Mouse (Mus musculus): ENCODE data around the gene Atg10. TPM values are rescaled to one million over a fixed set of nuclear protein-coding genes. Genes with fewer than 3 reads are reported as not detected.
"Not testable (repeated sequence)": the region's sequence is repeated elsewhere in the genome, so short reads cannot be mapped to it uniquely, and the experiment has no call there.

The Atg10 gene
- polyA plus RNA-seq, 1 experiment from 2014 or later, result 14.7 TPM

GRCm38 (mm10) chr13:90928266-90928665, 295.5 kb downstream of the Atg10 start:
- H3K9ac ChIP-seq (ENCODE audit: low read length); H3K4me3 ChIP-seq (ENCODE audit: low read length); H3K27me3 ChIP-seq (ENCODE audit: control insufficient read depth, insufficient read depth, low read depth, low read length); ATAC-seq (ENCODE audit: low read depth); H3K27ac ChIP-seq (ENCODE audit: low read length); H3K9me3 ChIP-seq (ENCODE audit: control insufficient read depth, low read length); H3K4me1 ChIP-seq (replicated peaks; ENCODE audit: control insufficient read depth, insufficient read depth, low read length); H3K4me2 ChIP-seq (ENCODE audit: low read depth, low read length): not testable (repeated sequence)
- peaks cover 24% of the 10 kb centered on the region for H3K36me3 ChIP-seq (ENCODE audit: control insufficient read depth, insufficient read depth, low read length)
- WGBS, result 95% methylated on average over 8 of the region's 10 CpGs

- no peaks in the 10 kb centered on the region for H3K4me1 ChIP-seq (replicated peaks; ENCODE audit: control insufficient read depth, insufficient read depth, low read length)
- ATAC-seq (ENCODE audit: low read depth), result no peak
- no peak overlapping the region for H3K27ac ChIP-seq (ENCODE audit: low read length)
- no peaks in the 10 kb centered on the region for H3K27me3 ChIP-seq (ENCODE audit: control insufficient read depth, insufficient read depth, low read depth, low read length)
- no peak overlapping the region for H3K4me2 ChIP-seq (ENCODE audit: low read depth, low read length)
- no peak overlapping the region for H3K4me3 ChIP-seq (ENCODE audit: low read length)
- no peak overlapping the region for H3K9ac ChIP-seq (ENCODE audit: low read length)
- 64% methylated on average over 5 of the region's 5 CpGs for WGBS
- peaks cover 24% of the 10 kb centered on the region for H3K36me3 ChIP-seq (ENCODE audit: control insufficient read depth, insufficient read depth, low read length)
- H3K9me3 ChIP-seq (ENCODE audit: control insufficient read depth, low read length), result no peaks in the 10 kb centered on the region
Observed at GRCm38 (mm10) chr13:90926938-90927633, 296.7 kb downstream of the Atg10 start.

DNA sequence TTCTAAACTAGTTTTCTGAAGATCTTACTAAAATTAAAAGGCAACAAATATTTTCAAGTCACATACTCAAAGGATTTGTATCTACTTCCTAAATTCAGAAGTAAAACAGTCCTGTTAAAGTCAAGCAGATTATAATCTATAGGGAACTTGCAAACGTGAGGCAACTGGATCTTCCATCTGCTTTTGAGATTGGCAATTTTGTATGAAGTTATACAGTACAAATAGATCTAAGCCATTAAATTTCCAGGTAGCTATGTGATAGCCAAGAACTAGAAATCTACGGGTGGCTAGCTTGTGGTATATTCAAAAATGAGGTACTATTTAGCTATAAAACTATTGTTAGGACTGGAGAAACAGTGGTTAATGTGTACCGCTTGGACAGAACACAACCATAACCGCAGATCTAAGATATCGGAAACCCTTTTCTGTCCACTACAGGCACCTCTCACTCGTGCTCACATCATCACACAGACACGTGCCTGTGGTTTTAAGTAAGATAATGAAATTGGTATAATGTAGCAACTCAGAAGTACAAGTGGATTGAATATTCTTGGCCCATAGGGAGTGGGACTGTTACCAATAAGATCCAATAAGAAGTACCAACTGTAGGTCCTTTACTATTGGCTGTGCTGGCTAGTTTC, 297.5 kb downstream of the Atg10 start:
- 71% methylated on average over 7 of the region's 7 CpGs for WGBS
- Histone ChIP-seq H3K9ac (ENCODE audit: low read length) (no peak overlapping the region), H3K4me1 (replicated peaks; ENCODE audit: control insufficient read depth, insufficient read depth, low read length) (no peaks in the 10 kb centered on the region), H3K9me3 (ENCODE audit: control insufficient read depth, low read length) (no peaks in the 10 kb centered on the region), H3K4me3 (ENCODE audit: low read length) (no peak overlapping the region), H3K27me3 (ENCODE audit: control insufficient read depth, insufficient read depth, low read depth, low read length) (no peaks in the 10 kb centered on the region), H3K27ac (ENCODE audit: low read length) (no peak overlapping the region), H3K4me2 (ENCODE audit: low read depth, low read length) (no peak overlapping the region), H3K36me3 (ENCODE audit: control insufficient read depth, insufficient read depth, low read length) (peaks cover 24% of the 10 kb centered on the region)
- no peak for ATAC-seq (ENCODE audit: low read depth)

- no peak overlapping the region for H3K4me2 ChIP-seq (ENCODE audit: low read depth, low read length)
- no peak overlapping the region for H3K9ac ChIP-seq (ENCODE audit: low read length)
- H3K27me3 ChIP-seq (ENCODE audit: control insufficient read depth, insufficient read depth, low read depth, low read length), result no peaks in the 10 kb centered on the region
- no peaks in the 10 kb centered on the region for H3K4me1 ChIP-seq (replicated peaks; ENCODE audit: control insufficient read depth, insufficient read depth, low read length)
- no peaks in the 10 kb centered on the region for H3K9me3 ChIP-seq (ENCODE audit: control insufficient read depth, low read length)
- no peak overlapping the region for H3K4me3 ChIP-seq (ENCODE audit: low read length)
- no peak overlapping the region for H3K27ac ChIP-seq (ENCODE audit: low read length)
- ATAC-seq (ENCODE audit: low read depth), result no peak
- WGBS, result 81% methylated on average over 5 of the region's 5 CpGs
- H3K36me3 ChIP-seq (ENCODE audit: control insufficient read depth, insufficient read depth, low read length), result peaks cover 24% of the 10 kb centered on the region
Observed at GRCm38 (mm10) chr13:90925191-90925590, 298.6 kb downstream of the Atg10 start.

DNA sequence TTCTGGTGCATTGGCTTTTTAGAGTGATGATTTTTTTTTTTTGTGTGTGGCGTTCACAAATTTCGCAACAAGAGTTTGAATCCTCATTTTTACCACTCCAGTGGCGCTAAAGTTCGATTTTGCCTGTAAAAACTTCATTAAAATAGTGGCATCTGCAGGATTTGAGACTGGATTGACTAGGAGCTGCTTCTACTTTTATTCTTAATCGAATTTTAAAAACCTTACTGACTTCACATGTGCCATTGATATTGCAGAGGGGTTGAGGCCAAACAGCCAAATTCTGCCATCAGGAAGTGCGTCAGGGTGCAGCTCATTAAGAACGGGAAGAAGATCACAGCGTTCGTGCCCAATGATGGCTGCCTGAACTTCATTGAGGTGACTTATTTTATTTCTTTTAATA, 299.7 kb downstream of the Atg10 start:
- Histone ChIP-seq H3K27ac (ENCODE audit: low read length) (no peak overlapping the region), H3K4me3 (ENCODE audit: low read length) (peak overlapping the region; percentile 95), H3K36me3 (ENCODE audit: control insufficient read depth, insufficient read depth, low read length) (peaks cover 24% of the 10 kb centered on the region), H3K27me3 (ENCODE audit: control insufficient read depth, insufficient read depth, low read depth, low read length) (no peaks in the 10 kb centered on the region), H3K9ac (ENCODE audit: low read length) (peak overlapping the region; percentile 98), H3K4me2 (ENCODE audit: low read depth, low read length) (peak overlapping the region; percentile 75), H3K9me3 (ENCODE audit: control insufficient read depth, low read length) (no peaks in the 10 kb centered on the region), H3K4me1 (replicated peaks; ENCODE audit: control insufficient read depth, insufficient read depth, low read length) (no peaks in the 10 kb centered on the region)
- 36% methylated on average over 9 of the region's 9 CpGs for WGBS
- ATAC-seq (ENCODE audit: low read depth), result no peak

- peak overlapping the region; percentile 95 for H3K4me3 ChIP-seq (ENCODE audit: low read length)
- not testable (repeated sequence) for H3K27ac ChIP-seq (ENCODE audit: low read length); H3K4me1 ChIP-seq (replicated peaks; ENCODE audit: control insufficient read depth, insufficient read depth, low read length); H3K27me3 ChIP-seq (ENCODE audit: control insufficient read depth, insufficient read depth, low read depth, low read length); ATAC-seq (ENCODE audit: low read depth); H3K9me3 ChIP-seq (ENCODE audit: control insufficient read depth, low read length)
- peak overlapping the region; percentile 98 for H3K9ac ChIP-seq (ENCODE audit: low read length)
- peaks cover 24% of the 10 kb centered on the region for H3K36me3 ChIP-seq (ENCODE audit: control insufficient read depth, insufficient read depth, low read length)
- peak overlapping the region; percentile 75 for H3K4me2 ChIP-seq (ENCODE audit: low read depth, low read length)
- WGBS, result under 1% methylated on average over 13 of the region's 13 CpGs
Observed at GRCm38 (mm10) chr13:90923617-90924016, 300.2 kb downstream of the Atg10 start.

GRCm38 (mm10) chr13:90922751-90923612, 300.8 kb downstream of the Atg10 start, which contains the start of gene Rps23:
Rps23 (plus strand) TSS chr13:90922958.
- WGBS, result under 1% methylated on average over 57 of the region's 57 CpGs
- peak within 1 kb of the TSS; percentile 98 for H3K9ac ChIP-seq (ENCODE audit: low read length)
- H3K27ac ChIP-seq (ENCODE audit: low read length), result peak within 1 kb of the TSS; percentile 79
- no peaks in the 10 kb centered on the region for H3K4me1 ChIP-seq (replicated peaks; ENCODE audit: control insufficient read depth, insufficient read depth, low read length)
- no peaks in the 10 kb centered on the region for H3K9me3 ChIP-seq (ENCODE audit: control insufficient read depth, low read length)
- peak within 1 kb of the TSS; percentile 95 for H3K4me3 ChIP-seq (ENCODE audit: low read length)
- peaks cover 23% of the 10 kb centered on the region for H3K36me3 ChIP-seq (ENCODE audit: control insufficient read depth, insufficient read depth, low read length)
- H3K27me3 ChIP-seq (ENCODE audit: control insufficient read depth, insufficient read depth, low read depth, low read length), result no peaks in the 10 kb centered on the region
- ATAC-seq (ENCODE audit: low read depth), result peak; percentile 99
- peak within 1 kb of the TSS; percentile 75 for H3K4me2 ChIP-seq (ENCODE audit: low read depth, low read length)

DNA sequence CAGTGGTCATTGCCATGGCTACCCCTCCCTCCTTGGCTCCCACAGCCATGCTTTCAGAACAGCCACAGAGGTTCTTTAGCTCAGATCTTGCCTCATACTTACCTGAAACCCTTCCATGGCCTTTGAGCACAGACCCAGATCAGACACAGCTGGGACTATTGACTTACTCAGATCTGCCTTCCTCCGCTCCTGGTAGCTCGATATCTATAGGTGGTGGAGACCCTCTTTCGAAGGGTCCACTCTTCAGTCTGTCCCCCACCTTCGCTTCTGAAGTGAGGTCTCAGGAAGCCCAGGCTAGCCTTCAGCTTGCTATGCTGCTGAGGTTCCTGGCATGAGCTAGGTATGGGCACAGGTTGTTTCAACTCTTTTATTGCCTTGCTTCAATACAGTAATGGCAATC, 309.0 kb downstream of the Atg10 start:
- Histone ChIP-seq H3K36me3 (ENCODE audit: control insufficient read depth, insufficient read depth, low read length) (no peaks in the 10 kb centered on the region), H3K9me3 (ENCODE audit: control insufficient read depth, low read length) (no peaks in the 10 kb centered on the region), H3K4me2 (ENCODE audit: low read depth, low read length) (no peak overlapping the region), H3K4me1 (replicated peaks; ENCODE audit: control insufficient read depth, insufficient read depth, low read length) (no peaks in the 10 kb centered on the region), H3K27me3 (ENCODE audit: control insufficient read depth, insufficient read depth, low read depth, low read length) (no peaks in the 10 kb centered on the region), H3K9ac (ENCODE audit: low read length) (no peak overlapping the region), H3K27ac (ENCODE audit: low read length) (no peak overlapping the region), H3K4me3 (ENCODE audit: low read length) (no peak overlapping the region)
- no peak for ATAC-seq (ENCODE audit: low read depth)
- WGBS, result 90% methylated on average over 4 of the region's 4 CpGs

GRCm38 (mm10) chr13:90913675-90914192, 310.0 kb downstream of the Atg10 start:
- Histone ChIP-seq H3K27me3 (ENCODE audit: control insufficient read depth, insufficient read depth, low read depth, low read length) (no peaks in the 10 kb centered on the region), H3K4me1 (replicated peaks; ENCODE audit: control insufficient read depth, insufficient read depth, low read length) (no peaks in the 10 kb centered on the region), H3K9ac (ENCODE audit: low read length) (no peak overlapping the region), H3K9me3 (ENCODE audit: control insufficient read depth, low read length) (no peaks in the 10 kb centered on the region), H3K4me2 (ENCODE audit: low read depth, low read length) (no peak overlapping the region), H3K36me3 (ENCODE audit: control insufficient read depth, insufficient read depth, low read length) (no peaks in the 10 kb centered on the region), H3K4me3 (ENCODE audit: low read length) (no peak overlapping the region), H3K27ac (ENCODE audit: low read length) (no peak overlapping the region)
- WGBS, result 61% methylated on average over 7 of the region's 7 CpGs
- no peak for ATAC-seq (ENCODE audit: low read depth)
